Mouse (Mus musculus) embryonic fibroblast, embryonic 13.5 days (primary cell): ENCODE data around the gene Lbp. TPM values are rescaled to one million over a fixed set of nuclear protein-coding genes. Genes with fewer than 3 reads are reported as not detected.
A peak's percentile ranks its signal among the peaks of the same experiment; 100 is the strongest.

Experiments used
- H3K27ac ChIP-seq: 2 replicates; pipeline ENCODE4 v1.5.1; 2012; ENCODE audit warnings: low read length, control low read depth, inconsistent platforms; ENCODE audit not compliant: insufficient read depth
- H3K4me1 ChIP-seq: 2 replicates; pipeline ENCODE4 v1.6.1; 2011; ENCODE audit warnings: low read length; ENCODE audit not compliant: control insufficient read depth, insufficient read depth
- H3K4me3 ChIP-seq: 2 replicates; pipeline ENCODE4 v1.5.1; 2011; ENCODE audit warnings: mild to moderate bottlenecking, control low read depth, low read length; ENCODE audit not compliant: insufficient read depth
- CTCF ChIP-seq: IDR thresholded peaks from 2 replicates; pipeline ENCODE4 v1.5.1; 2011; ENCODE audit warnings: mild to moderate bottlenecking, control low read depth, low read length, moderate library complexity, borderline replicate concordance; ENCODE audit not compliant: insufficient read depth
- POLR2A ChIP-seq: IDR thresholded peaks from 2 replicates; pipeline ENCODE4 v1.6.1; 2011; ENCODE audit warnings: low read depth, mild to moderate bottlenecking, control low read depth, low read length, moderate library complexity
- polyA plus RNA-seq: library from polyadenylated mRNA; stranded (reverse); fragments of >200 nt; gene quantifications from 2 replicates; pipeline ENCODE4 v1.2.4, GENCODE M21; 2011; ENCODE audit warnings: low read depth; ENCODE audit not compliant: missing spikeins, insufficient read length

The Lbp gene
- polyA plus RNA-seq, 1 experiment = 2.7 TPM

DNA sequence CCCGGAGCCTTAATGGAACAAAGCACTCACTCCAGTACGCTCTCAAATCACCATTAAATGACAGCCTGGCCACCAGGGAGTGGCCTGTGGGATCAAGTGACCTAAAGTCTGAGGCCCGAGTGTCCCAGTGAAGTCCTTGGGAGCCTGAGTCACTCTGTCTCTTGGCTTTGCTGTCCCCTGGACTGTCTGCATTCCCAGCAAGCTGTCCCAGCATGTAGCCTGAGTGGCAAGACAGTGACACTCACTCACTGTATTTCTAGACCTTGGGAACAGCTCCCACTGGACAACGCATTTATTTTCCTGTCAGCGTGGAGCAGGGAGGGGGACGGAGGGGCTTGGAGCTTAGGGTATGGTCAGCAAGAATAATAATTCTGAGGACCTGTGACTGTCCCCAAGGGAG, 29.8 kb upstream of the Lbp start:
- Histone ChIP-seq H3K27ac (no peak overlapping the region), H3K4me1 (peaks cover 2% of the 10 kb centered on the region; the same call in 1 of the 2 replicates), H3K4me3 (no peak overlapping the region)
- no peak for TF ChIP-seq POLR2A

DNA sequence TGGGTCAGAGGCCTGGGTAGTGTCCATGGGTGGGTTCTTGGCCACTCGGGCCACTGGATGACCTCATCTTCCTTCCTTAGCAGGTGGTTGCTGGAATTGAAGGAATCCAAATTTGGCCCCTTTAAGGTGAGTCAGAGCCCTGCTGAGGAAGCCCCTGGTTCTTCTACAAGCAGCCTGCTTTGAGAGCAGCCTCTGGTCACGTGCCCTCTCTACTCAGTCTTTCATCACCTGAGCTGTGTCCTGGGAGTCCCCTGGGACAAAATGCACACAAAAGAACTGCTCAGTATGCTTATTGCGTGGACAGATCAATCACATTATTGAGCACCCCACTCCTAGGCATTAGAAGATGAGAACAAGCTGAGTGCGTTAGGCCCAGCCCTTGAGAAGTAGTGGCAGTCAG, 29.4 kb upstream of the Lbp start:
- peaks cover 2% of the 10 kb centered on the region; the same call in 1 of the 2 replicates for H3K4me1 ChIP-seq
- no peak overlapping the region for H3K27ac ChIP-seq
- no peak overlapping the region for H3K4me3 ChIP-seq
- TF ChIP-seq CTCF (no peak), POLR2A (no peak)

DNA sequence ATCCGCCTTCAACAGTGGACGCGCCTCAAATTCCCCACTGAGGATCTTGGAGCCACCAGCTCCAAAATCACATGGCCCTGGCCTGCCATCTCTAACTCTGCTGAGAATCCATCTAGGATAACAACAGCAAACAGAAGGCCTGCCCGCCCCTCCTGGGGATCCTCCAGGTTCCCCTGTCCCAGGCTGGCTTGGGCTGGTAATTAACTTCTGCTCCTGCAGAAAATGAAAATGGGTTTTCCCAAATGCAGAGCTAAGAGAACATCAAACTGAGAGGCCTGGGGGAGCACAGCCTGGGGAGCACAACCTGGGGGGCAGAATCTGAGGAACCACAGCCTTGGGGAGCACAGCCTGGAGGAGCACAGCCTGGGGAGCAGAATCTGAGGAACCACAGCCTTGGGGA, 26.6 kb upstream of the Lbp start:
- peaks cover 2% of the 10 kb centered on the region; the same call in 1 of the 2 replicates for H3K4me1 ChIP-seq

GRCm38 (mm10) chr2:158281497-158282205, 24.6 kb upstream of the Lbp start:
- TF ChIP-seq CTCF = no peak
- no peak for TF ChIP-seq POLR2A
- H3K4me3 ChIP-seq = no peak overlapping the region
- peaks cover 2% of the 10 kb centered on the region; the same call in 1 of the 2 replicates for H3K4me1 ChIP-seq
- no peak overlapping the region for H3K27ac ChIP-seq

More for the DNA sequence above, 26.6 kb upstream of the Lbp start:
- no peak overlapping the region for H3K4me3 ChIP-seq
- H3K27ac ChIP-seq = no peak overlapping the region
- TF ChIP-seq POLR2A (no peak), CTCF (no peak)

DNA sequence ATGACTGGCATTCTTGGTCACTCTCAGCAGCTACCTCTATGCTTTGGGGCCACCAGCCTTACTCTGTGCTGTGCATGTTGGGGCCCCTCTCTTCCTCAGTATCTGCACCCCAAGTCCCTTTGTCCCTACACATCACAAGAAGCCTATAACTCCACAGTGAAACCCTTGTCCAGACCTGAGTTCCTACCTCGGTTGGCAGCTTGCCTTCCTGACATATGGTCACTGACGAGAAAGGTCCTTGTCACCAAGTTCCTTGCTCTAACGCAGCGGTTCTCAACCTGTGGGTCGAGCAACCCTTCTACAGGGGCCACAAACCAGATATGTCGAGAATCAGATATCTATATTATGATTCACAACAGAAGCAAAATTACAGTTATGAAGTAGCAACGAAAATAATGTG, 23.2 kb upstream of the Lbp start:
- H3K27ac ChIP-seq = no peak overlapping the region
- no peak overlapping the region for H3K4me3 ChIP-seq
- TF ChIP-seq CTCF = no peak
- TF ChIP-seq POLR2A = no peak
- no peaks in the 10 kb centered on the region for H3K4me1 ChIP-seq

- TF ChIP-seq CTCF (no peak), POLR2A (no peak)
- no peak overlapping the region for H3K4me3 ChIP-seq
- H3K27ac ChIP-seq = no peak overlapping the region
Observed at GRCm38 (mm10) chr2:158283771-158284170, 22.5 kb upstream of the Lbp start.

GRCm38 (mm10) chr2:158284571-158284970, 21.7 kb upstream of the Lbp start:
- peak; percentile 84; the same call in 1 of the 2 replicates for TF ChIP-seq CTCF
- no peak for TF ChIP-seq POLR2A
- Histone ChIP-seq H3K4me3 (no peak overlapping the region), H3K27ac (no peak overlapping the region), H3K4me1 (no peaks in the 10 kb centered on the region)

More at GRCm38 (mm10) chr2:158283771-158284170, 22.5 kb upstream of the Lbp start:
- H3K4me1 ChIP-seq = no peaks in the 10 kb centered on the region

DNA sequence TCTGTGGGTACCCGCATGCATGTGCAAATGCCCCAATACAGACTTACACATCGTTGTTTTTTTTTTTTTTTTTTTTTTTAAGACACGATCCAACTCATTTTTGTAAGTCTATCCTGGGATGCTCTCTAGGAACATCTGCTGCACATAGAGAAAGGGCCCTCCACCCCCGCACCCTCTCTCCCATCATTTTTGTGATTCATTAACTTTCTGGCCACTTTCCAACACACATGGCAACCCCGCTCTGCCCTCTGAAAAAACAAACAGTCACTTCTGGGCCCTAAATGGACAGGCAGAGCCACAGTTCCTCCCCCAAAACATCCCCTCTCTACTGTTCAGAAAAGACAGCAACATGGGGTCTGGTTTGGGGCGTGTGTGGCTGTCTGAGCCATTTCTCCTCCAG, 20.6 kb upstream of the Lbp start:
- TF ChIP-seq POLR2A = no peak
- TF ChIP-seq CTCF = no peak
- Histone ChIP-seq H3K27ac (no peak overlapping the region), H3K4me1 (no peaks in the 10 kb centered on the region), H3K4me3 (no peak overlapping the region)

- Histone ChIP-seq H3K4me1 (no peaks in the 10 kb centered on the region), H3K27ac (no peak overlapping the region), H3K4me3 (no peak overlapping the region)
- no peak for TF ChIP-seq CTCF
- no peak for TF ChIP-seq POLR2A
Observed at GRCm38 (mm10) chr2:158295700-158296099, 10.6 kb upstream of the Lbp start.

DNA sequence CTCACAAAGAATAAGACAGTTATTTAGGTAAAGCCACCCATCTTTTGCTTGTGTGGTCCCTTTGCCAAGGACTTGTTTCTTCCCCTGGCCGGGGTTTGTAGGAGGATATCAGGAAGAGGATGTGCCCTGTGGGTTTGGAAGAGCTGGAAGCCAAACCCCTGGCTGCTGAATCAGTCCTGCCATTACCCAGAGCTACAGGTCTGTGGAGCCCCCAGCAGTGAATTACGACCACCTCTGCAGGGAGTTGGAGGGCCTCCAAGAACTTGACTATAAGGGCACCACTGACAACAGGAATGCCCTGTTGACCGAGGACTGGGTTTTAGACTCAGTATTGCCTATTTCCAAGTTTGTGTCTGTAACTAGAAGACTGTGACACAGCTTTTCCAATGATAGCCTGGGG, 7.1 kb upstream of the Lbp start:
- H3K4me1 ChIP-seq = no peaks in the 10 kb centered on the region
- H3K4me3 ChIP-seq = no peak overlapping the region
- TF ChIP-seq POLR2A (no peak), CTCF (no peak)
- no peak overlapping the region for H3K27ac ChIP-seq
